In genomic region chr3:70102091-70102490, GRCm38 (mm10) we compare ENCODE assay signal across 12 mouse cellular contexts.
"Had no signal": no experiment of that assay in that cellular context is flagged by ENCODE, and none has a peak within 500 bp of the region (broad histone marks: within the 10 kb centered on the region; RNA-seq: fewer than 3 reads in every experiment).

No protein-coding gene starts in this region.

- H3K36me3 ChIP-seq: limb, embryonic 10.5 days; liver, embryonic 15.5 days; midbrain, embryonic 13.5 days had no signal

- H3K9me3 ChIP-seq: limb, embryonic 10.5 days; liver, embryonic 15.5 days; midbrain, embryonic 13.5 days had no signal

- H3K27ac ChIP-seq: limb, embryonic 10.5 days; liver, embryonic 15.5 days; midbrain, embryonic 13.5 days had no signal

- H3K4me1 ChIP-seq: liver, embryonic 15.5 days; midbrain, embryonic 13.5 days had no signal

- H3K4me3 ChIP-seq: limb, embryonic 10.5 days; liver, embryonic 15.5 days; midbrain, embryonic 13.5 days; myocyte had no signal

- H3K27me3 ChIP-seq: liver, embryonic 15.5 days; midbrain, embryonic 13.5 days had no signal

- DNase-seq: kidney, adult 8-10 months; kidney, postnatal 25 days; lung, adult 2 months; lung, postnatal 36 days; retina, postnatal 1 day; spleen, adult 18-20 months had no signal

- H3K4me2 ChIP-seq: liver, embryonic 11.5 days; liver, embryonic 15.5 days; midbrain, embryonic 13.5 days had no signal

- ATAC-seq: lung, postnatal 0 days; midbrain, embryonic 13.5 days had no signal

- H3K9ac ChIP-seq: liver, embryonic 15.5 days; midbrain, embryonic 13.5 days had no signal
